Mouse (Mus musculus) forebrain, postnatal 0 days (tissue): ENCODE results near the gene Clk2. TPM values are rescaled to one million over a fixed set of nuclear protein-coding genes. Genes with fewer than 3 reads are reported as not detected.

Experiments
- ATAC-seq: fragments of 200-750 bp; cut with Nextera tagmentation; 2 replicates; pipeline ENCODE4 v1.8.0; 2017; ENCODE audit warnings: mild to moderate bottlenecking, moderate library complexity
- DNase-seq: peaks from one replicate; pipeline ENCODE4 v3.0.0-alpha.2; 2015
- H3K27ac ChIP-seq: fragments of 300-500 bp; sonication (generic); 2 replicates; pipeline ENCODE4 v1.5.1; 2014; ENCODE audit warnings: low read depth, mild to moderate bottlenecking, antibody characterized with exemption, low read length, moderate library complexity, mixed read lengths
- H3K27me3 ChIP-seq: fragments of 300-500 bp; sonication (generic); 2 replicates; pipeline ENCODE4 v1.6.1; 2014; ENCODE audit warnings: mild to moderate bottlenecking, low read length, mixed read lengths; ENCODE audit not compliant: insufficient read depth
- H3K36me3 ChIP-seq: fragments of 300-500 bp; sonication (generic); 2 replicates; pipeline ENCODE4 v1.6.1; 2014; ENCODE audit warnings: mild to moderate bottlenecking, moderate library complexity; ENCODE audit not compliant: insufficient read depth
- H3K4me1 ChIP-seq: fragments of 300-500 bp; sonication (generic); 2 replicates; pipeline ENCODE4 v1.6.1; 2014; ENCODE audit warnings: antibody characterized with exemption; ENCODE audit not compliant: insufficient read depth
- H3K4me2 ChIP-seq: fragments of 300-500 bp; sonication (generic); 2 replicates; pipeline ENCODE4 v1.6.1; 2014; ENCODE audit warnings: low read depth, mild to moderate bottlenecking, moderate library complexity
- H3K4me3 ChIP-seq: fragments of 300-500 bp; sonication (generic); 2 replicates; pipeline ENCODE4 v1.5.1; 2014; ENCODE audit warnings: low read depth, low read length, mixed read lengths
- H3K9ac ChIP-seq: fragments of 300-500 bp; sonication (generic); 2 replicates; pipeline ENCODE4 v1.6.1; 2014; ENCODE audit warnings: mild to moderate bottlenecking
- H3K9me3 ChIP-seq: fragments of 300-500 bp; sonication (generic); 2 replicates; pipeline ENCODE4 v1.6.1; 2016; ENCODE audit warnings: low read length
- CTCF ChIP-seq: sonication (generic); IDR thresholded peaks from 2 replicates; pipeline ENCODE4 v1.5.1; 2016; ENCODE audit warnings: antibody characterized with exemption, control low read depth, low read depth
- WGBS: fragments of 180-500 bp; shearing (Covaris S2); extraction: QIAGEN DNeasy Blood & Tissue Kit; methylation state at CpG from one replicate; pipeline ENCODE4 v1.1.7; 2014; 5-methylcytosine and 5-hydroxymethylcytosine counted together
- polyA plus RNA-seq: library from polyadenylated mRNA; unstranded; fragments of >200 nt; fragmentation: Nextera tagmentation; extraction: Ambion mirVana; gene quantifications from 2 replicates; pipeline ENCODE4 v1.2.1, GENCODE M21; 2015
- total RNA-seq: library from RNA; depleted of rRNA; stranded (reverse); fragments of >200 nt; gene quantifications from 2 replicates; pipeline ENCODE4 v1.2.3, GENCODE M21; 2014

Gene Clk2
- total and polyA plus RNA-seq, 2 experiments from 2014 or later: 12.8 to 43.1 TPM

GRCm38 (mm10) chr3:89174844-89175243 lies 10.2 kb downstream of the Clk2 start:
- H3K27ac ChIP-seq: no peak overlapping the region
- no peaks in the 10 kb centered on the region for H3K9me3 ChIP-seq
- H3K36me3 ChIP-seq: peaks cover 69% of the 10 kb centered on the region
- H3K4me1 ChIP-seq: peaks cover 8% of the 10 kb centered on the region
- H3K27me3 ChIP-seq: no peaks in the 10 kb centered on the region
- H3K9ac ChIP-seq: no peak overlapping the region
- no peak overlapping the region for H3K4me3 ChIP-seq
- DNase-seq: no peak
- ATAC-seq: no peak
- whole genome bisulfite sequencing: 94% methylated on average over 11 of the region's 11 CpGs
- no peak for TF ChIP-seq CTCF
- no peak overlapping the region for H3K4me2 ChIP-seq

- Histone ChIP-seq H3K27me3 (no peaks in the 10 kb centered on the region), H3K4me1 (peaks cover 8% of the 10 kb centered on the region), H3K4me2 (no peak overlapping the region), H3K9me3 (no peaks in the 10 kb centered on the region), H3K9ac (no peak overlapping the region), H3K27ac (no peak overlapping the region), H3K4me3 (no peak overlapping the region), H3K36me3 (peaks cover 69% of the 10 kb centered on the region)
- 93% methylated on average over 10 of the region's 10 CpGs for WGBS
- DNase-seq: no peak
- ATAC-seq: no peak
- TF ChIP-seq CTCF: no peak
Measured at GRCm38 (mm10) chr3:89175544-89175943, 10.9 kb downstream of the Clk2 start.

- no peak for ATAC-seq
- H3K4me2 ChIP-seq: no peak overlapping the region
- no peak for DNase-seq
- H3K27me3 ChIP-seq: no peaks in the 10 kb centered on the region
- no peaks in the 10 kb centered on the region for H3K9me3 ChIP-seq
- H3K4me1 ChIP-seq: peaks cover 8% of the 10 kb centered on the region
- TF ChIP-seq CTCF: no peak
- H3K4me3 ChIP-seq: no peak overlapping the region
- no peak overlapping the region for H3K27ac ChIP-seq
- H3K9ac ChIP-seq: no peak overlapping the region
- H3K36me3 ChIP-seq: peaks cover 70% of the 10 kb centered on the region
- WGBS: 83% methylated on average over 7 of the region's 7 CpGs
Measured at GRCm38 (mm10) chr3:89176421-89176820, 11.8 kb downstream of the Clk2 start.

- no peak for TF ChIP-seq CTCF
- no peaks in the 10 kb centered on the region for H3K9me3 ChIP-seq
- H3K4me3 ChIP-seq: peak within 1 kb of the TSS; percentile 72
- no peaks in the 10 kb centered on the region for H3K27me3 ChIP-seq
- peaks cover 8% of the 10 kb centered on the region for H3K4me1 ChIP-seq
- H3K27ac ChIP-seq: peak within 1 kb of the TSS; percentile 64
- H3K9ac ChIP-seq: peak within 1 kb of the TSS; percentile 70
- peak; percentile 99 for ATAC-seq
- peak within 1 kb of the TSS; percentile 78 for H3K4me2 ChIP-seq
- peak; percentile 97 for DNase-seq
- under 1% methylated on average over 43 of the region's 43 CpGs for WGBS
- peaks cover 70% of the 10 kb centered on the region for H3K36me3 ChIP-seq
Measured at GRCm38 (mm10) chr3:89177242-89178106, 12.9 kb downstream of the Clk2 start, which contains the start of gene Scamp3. Gene Scamp3, plus strand, starts transcription at chr3:89177473.

- no peaks in the 10 kb centered on the region for H3K27me3 ChIP-seq
- H3K9me3 ChIP-seq: no peaks in the 10 kb centered on the region
- H3K4me3 ChIP-seq: peak overlapping the region; percentile 72
- H3K9ac ChIP-seq: peak overlapping the region; percentile 70
- no peak for TF ChIP-seq CTCF
- H3K27ac ChIP-seq: no peak overlapping the region
- ATAC-seq (no peak), DNase-seq (no peak)
- peak overlapping the region; percentile 78 for H3K4me2 ChIP-seq
- peaks cover 8% of the 10 kb centered on the region for H3K4me1 ChIP-seq
- H3K36me3 ChIP-seq: peaks cover 68% of the 10 kb centered on the region
- 8% methylated on average over 6 of the region's 6 CpGs for WGBS
Measured at GRCm38 (mm10) chr3:89178107-89178385, 13.5 kb downstream of the Clk2 start.

- H3K4me1 ChIP-seq: peaks cover 14% of the 10 kb centered on the region
- H3K4me2 ChIP-seq: no peak overlapping the region
- ATAC-seq: no peak
- no peak overlapping the region for H3K9ac ChIP-seq
- DNase-seq: no peak
- no peak overlapping the region for H3K4me3 ChIP-seq
- no peaks in the 10 kb centered on the region for H3K27me3 ChIP-seq
- H3K9me3 ChIP-seq: no peaks in the 10 kb centered on the region
- no peak for TF ChIP-seq CTCF
- peaks cover 58% of the 10 kb centered on the region for H3K36me3 ChIP-seq
- no peak overlapping the region for H3K27ac ChIP-seq
- WGBS: 91% methylated on average over 11 of the region's 11 CpGs
Measured at GRCm38 (mm10) chr3:89179056-89179455, 14.5 kb downstream of the Clk2 start.

GRCm38 (mm10) chr3:89181749-89182500 lies 17.3 kb downstream of the Clk2 start:
- Histone ChIP-seq H3K27ac (peak overlapping the region; percentile 89; the same call in 1 of the 2 replicates), H3K36me3 (peaks cover 34% of the 10 kb centered on the region), H3K9me3 (no peaks in the 10 kb centered on the region), H3K4me2 (no peak overlapping the region), H3K4me1 (peaks cover 23% of the 10 kb centered on the region), H3K9ac (no peak overlapping the region), H3K27me3 (no peaks in the 10 kb centered on the region), H3K4me3 (no peak overlapping the region)
- no peak for ATAC-seq
- TF ChIP-seq CTCF: no peak
- WGBS: 95% methylated on average over 27 of the region's 27 CpGs
- no peak for DNase-seq
